Comparison of ENCODE assay signal across 26 mouse cellular contexts in genomic region chr9:45282466-45282865, GRCm38 (mm10). TPM values are rescaled to one million over a fixed set of nuclear protein-coding genes. Genes with fewer than 3 reads are reported as not detected.
DNase-seq lines count a peak whose midpoint lies in the region; ATAC-seq and TF ChIP-seq lines count a peak whose summit lies in the region.
"Had no signal": no experiment of that assay in that cellular context is flagged by ENCODE, and none has a peak within 500 bp of the region (broad histone marks: within the 10 kb centered on the region; RNA-seq: fewer than 3 reads in every experiment).

No protein-coding gene starts in this region.

- H3K79me2 ChIP-seq in macrophage (ENCODE audit: inconsistent target) = no peaks in the 10 kb centered on the region; the same call in 1 of the 2 replicates

- no peak overlapping the region for H3K4me3 ChIP-seq in bone marrow macrophage, adult 2 months (ENCODE audit: insufficient read depth, low read length)
- H3K4me3 ChIP-seq in macrophage (ENCODE audit: inconsistent target) = no peak overlapping the region
- no peak overlapping the region for H3K4me3 ChIP-seq in embryonic facial prominence, embryonic 10.5 days
- H3K4me3 ChIP-seq: embryonic facial prominence, embryonic 13.5 days; erythroblast, embryonic 14.5 days; forebrain, embryonic 12.5 days; forebrain, embryonic 15.5 days; heart, embryonic 10.5 days; heart, embryonic 13.5 days had no signal

- H3K4me1 ChIP-seq in bone marrow macrophage, adult 2 months (ENCODE audit: control insufficient read depth, insufficient read depth, low read length) = peaks cover 59% of the 10 kb centered on the region
- H3K4me1 ChIP-seq in embryonic facial prominence, embryonic 10.5 days = no peaks in the 10 kb centered on the region
- H3K4me1 ChIP-seq: embryonic facial prominence, embryonic 13.5 days; forebrain, embryonic 12.5 days; forebrain, embryonic 15.5 days; heart, embryonic 10.5 days; heart, embryonic 13.5 days had no signal

- whole genome bisulfite sequencing in macrophage (ENCODE audit: missing documents) = 42% methylated on average over 5 of the region's 5 CpGs
- 84% methylated on average over 5 of the region's 5 CpGs for WGBS in embryonic facial prominence, embryonic 10.5 days

- H3K36me3 ChIP-seq in macrophage (ENCODE audit: inconsistent target) = no peaks in the 10 kb centered on the region
- no peaks in the 10 kb centered on the region for H3K36me3 ChIP-seq in embryonic facial prominence, embryonic 10.5 days (replicated peaks)
- H3K36me3 ChIP-seq: embryonic facial prominence, embryonic 13.5 days; forebrain, embryonic 12.5 days; forebrain, embryonic 15.5 days; heart, embryonic 10.5 days; heart, embryonic 13.5 days had no signal

- no peaks in the 10 kb centered on the region for H3K9me3 ChIP-seq in embryonic facial prominence, embryonic 10.5 days
- H3K9me3 ChIP-seq: embryonic facial prominence, embryonic 13.5 days; forebrain, embryonic 12.5 days; forebrain, embryonic 15.5 days; heart, embryonic 10.5 days; heart, embryonic 13.5 days had no signal

- intact Hi-C loops in gastrocnemius, postnatal 14 days (cut with DNase I; ENCODE audit: low total_unique reads) = no loop called here

- no peak for TF ChIP-seq CTCF in bone marrow macrophage, adult 2 months (IDR thresholded peaks at IDR 0.05; ENCODE audit: low read depth, low read length)

- ATAC-seq in monocyte, adult 5-6 weeks (replicated peaks; ENCODE audit: insufficient number of reproducible peaks, low FRiP score, low TSS enrichment, poor library complexity, severe bottlenecking) = peak; percentile 55
- no peak for ATAC-seq in megakaryocyte-erythroid progenitor cell, adult 5-6 weeks (replicated peaks; ENCODE audit: low FRiP score, low TSS enrichment, poor library complexity, severe bottlenecking)
- ATAC-seq: activated CD4-positive, CD25-positive, alpha-beta regulatory T cell, adult 4 months; forebrain, embryonic 15.5 days; hindbrain, postnatal 0 days; inflammation-experienced regulatory T-cells, adult 6 months; intestine, embryonic 16.5 days had no signal

- H3K27me3 ChIP-seq in embryonic facial prominence, embryonic 10.5 days (replicated peaks; ENCODE audit: low read depth, poor library complexity, severe bottlenecking) = no peaks in the 10 kb centered on the region
- H3K27me3 ChIP-seq: embryonic facial prominence, embryonic 13.5 days; forebrain, embryonic 12.5 days; forebrain, embryonic 15.5 days; heart, embryonic 13.5 days had no signal

- no peak for TF ChIP-seq POLR2A in bone marrow macrophage, adult 2 months (IDR thresholded peaks at IDR 0.05; ENCODE audit: borderline replicate concordance, low read depth, low read length)

- peak; percentile 54 for DNase-seq in 416B (ENCODE audit: low read depth)
- no peak for DNase-seq in embryonic facial prominence, embryonic 10.5 days (ENCODE audit: low spot score)
- no peak for DNase-seq in gastrocnemius, postnatal 14 days
- DNase-seq: adrenal gland, postnatal 14 days; cerebellum, adult 18-20 months; cerebellum, adult 9-10 months; cerebellum, postnatal 14 days; gastrocnemius, postnatal 10 days; heart, adult 18-20 months; heart, postnatal 14 days; heart, postnatal 4 days had no signal

- peak overlapping the region; percentile 7; the same call in 1 of the 2 replicates for H3K27ac ChIP-seq in bone marrow macrophage, adult 2 months (ENCODE audit: insufficient read depth, low read depth, low read length)
- H3K27ac ChIP-seq in macrophage = peak overlapping the region; percentile 68
- H3K27ac ChIP-seq in embryonic facial prominence, embryonic 10.5 days (replicated peaks) = no peak overlapping the region
- H3K27ac ChIP-seq: embryonic facial prominence, embryonic 13.5 days; forebrain, embryonic 12.5 days; forebrain, embryonic 15.5 days; heart, embryonic 10.5 days; heart, embryonic 13.5 days; hindbrain, embryonic 14.5 days; hindbrain, postnatal 0 days had no signal

RNA-seq across cellular contexts. Expression of gene Il10ra, which starts 13.5 kb away (rescaled TPM):
- 195 and 197 TPM in 2 replicates for polyA plus RNA-seq in bone marrow macrophage, adult 2 months (2012; ENCODE audit: insufficient read depth, insufficient read length, missing spikeins)
- 100 to 1,000 TPM; 199 to 663 (median 293) TPM for total RNA-seq in macrophage (2018; cell fraction: chromatin; rRNA removed)
- total RNA-seq in macrophage (2018; cell fraction: cytosol; rRNA removed) = 100 to 1,000 TPM in 25 of 26 experiments, 10 to 100 TPM in 1; 81.1 to 253 (median 147) TPM
- total RNA-seq in macrophage (2018; cell fraction: nucleus; rRNA removed) = 100 to 1,000 TPM; 160 to 690 (median 355) TPM
- 35.9 to 150 TPM (median 72.1 TPM) in 3 replicates for polyA plus RNA-seq in macrophage (2018)
- 358 to 411 TPM (median 369 TPM) in 3 replicates for total RNA-seq in monocyte, adult 5-6 weeks (2017)
- total RNA-seq in megakaryocyte-erythroid progenitor cell, adult 5-6 weeks (2014; fragmentation: Nextera tagmentation) = 0.12 and 2.7 TPM in 2 replicates
- 0.30 and 1.4 TPM in 2 replicates for total RNA-seq in megakaryocyte-erythroid progenitor cell, adult 5-6 weeks (2017)
- 0.55 and 0.59 TPM in 2 replicates for polyA plus RNA-seq in embryonic facial prominence, embryonic 10.5 days (2016; fragmentation: Nextera tagmentation; extraction: Ambion mirVana)
- total RNA-seq in gastrocnemius, postnatal 14 days (2021) = under 1 TPM; 0.64 TPM

RNA-seq across cellular contexts. Expression of gene Tmprss13, which starts 36.4 kb away (rescaled TPM):
- polyA plus RNA-seq in bone marrow macrophage, adult 2 months (2012; ENCODE audit: insufficient read depth, insufficient read length, missing spikeins) = not detected in 2 replicates
- not detected for total RNA-seq in macrophage (2018; cell fraction: chromatin; rRNA removed)
- total RNA-seq in macrophage (2018; cell fraction: cytosol; rRNA removed) = not detected
- total RNA-seq in macrophage (2018; cell fraction: nucleus; rRNA removed) = not detected
- not detected in 3 replicates for polyA plus RNA-seq in macrophage (2018)
- total RNA-seq in monocyte, adult 5-6 weeks (2017) = 0.68 to 2.6 TPM in 2 of 3 replicates, not detected in the other
- not detected in 2 replicates for total RNA-seq in megakaryocyte-erythroid progenitor cell, adult 5-6 weeks (2014; fragmentation: Nextera tagmentation)
- total RNA-seq in megakaryocyte-erythroid progenitor cell, adult 5-6 weeks (2017) = not detected in 2 replicates
- polyA plus RNA-seq in embryonic facial prominence, embryonic 10.5 days (2016; fragmentation: Nextera tagmentation; extraction: Ambion mirVana) = 0.99 and 1.0 TPM in 2 replicates
- under 1 TPM; 0.06 to 0.18 TPM for total RNA-seq in gastrocnemius, postnatal 14 days (2021)
- total RNA-seq: hindbrain, postnatal 0 days had no signal
- polyA plus RNA-seq: erythroblast, embryonic 14.5 days; forebrain, embryonic 15.5 days; heart, embryonic 13.5 days; hindbrain, embryonic 14.5 days; hindbrain, postnatal 0 days had no signal

Comparison
In these comparisons a context has a peak if more than half of its experiments do, and no peak if none do; other contexts are left out.
1. RNA of gene Il10ra, which starts 13.5 kb away (total RNA-seq): 358 to 411 TPM in monocyte, adult 5-6 weeks; 0.12 to 2.7 TPM in megakaryocyte-erythroid progenitor cell, adult 5-6 weeks and 0.64 TPM in gastrocnemius, postnatal 14 days; every median in the first group is over 10 times any median in the second.